Mouse (Mus musculus) kidney, adult 2 months (tissue): ENCODE measurements at regions not wholly inside any gene's neighbourhood (a gene's known extent, or its start where the extent isn't known, plus 50 kb on each side); places are given as distances from the start of the nearest gene placed in this dataset.

Source experiments
- DNase-seq: peaks from one replicate; pipeline ENCODE4 v3.0.0; 2021
- H3K27ac ChIP-seq: fragments of 200-500 bp; 2 replicates; pipeline ENCODE4 v1.5.1; 2012; ENCODE audit warnings: low read depth, low read length, control low read depth, inconsistent platforms; ENCODE audit not compliant: insufficient read depth
- H3K27me3 ChIP-seq: fragments of 200-500 bp; replicated peaks from 2 replicates; pipeline ENCODE4 v1.6.1; 2012; ENCODE audit warnings: mild to moderate bottlenecking, moderate library complexity, low read length, inconsistent platforms; ENCODE audit not compliant: control insufficient read depth, insufficient read depth
- H3K36me3 ChIP-seq: fragments of 200-500 bp; 2 replicates; pipeline ENCODE4 v1.6.1; 2012; ENCODE audit warnings: mild to moderate bottlenecking, moderate library complexity, low read length, inconsistent platforms; ENCODE audit not compliant: control insufficient read depth, insufficient read depth
- H3K4me1 ChIP-seq: fragments of 200-500 bp; 2 replicates; pipeline ENCODE4 v1.6.1; 2011; ENCODE audit warnings: low read length; ENCODE audit not compliant: control insufficient read depth, insufficient read depth
- H3K4me3 ChIP-seq: fragments of 200-500 bp; 2 replicates; pipeline ENCODE4 v1.5.1; 2011; ENCODE audit warnings: mild to moderate bottlenecking, low read depth, low read length, control low read depth; ENCODE audit not compliant: insufficient read depth
- CTCF ChIP-seq: fragments of 200-500 bp; conservative IDR thresholded peaks from 2 replicates; pipeline ENCODE4 v1.5.1; 2011; ENCODE audit warnings: low read depth, mild to moderate bottlenecking, control low read depth, low read length, moderate library complexity, mixed read lengths; ENCODE audit not compliant: insufficient read depth, insufficient read length
- POLR2A ChIP-seq: fragments of 200-500 bp; IDR thresholded peaks from one replicate; pipeline ENCODE4 v1.6.1; 2011; ENCODE audit warnings: low read depth, low read length, control low read depth
- WGBS: fragments of 180-500 bp; shearing (Covaris S2); methylation state at CpG from one replicate; pipeline ENCODE4 v1.1.7; 2018; 5-methylcytosine and 5-hydroxymethylcytosine counted together

DNA sequence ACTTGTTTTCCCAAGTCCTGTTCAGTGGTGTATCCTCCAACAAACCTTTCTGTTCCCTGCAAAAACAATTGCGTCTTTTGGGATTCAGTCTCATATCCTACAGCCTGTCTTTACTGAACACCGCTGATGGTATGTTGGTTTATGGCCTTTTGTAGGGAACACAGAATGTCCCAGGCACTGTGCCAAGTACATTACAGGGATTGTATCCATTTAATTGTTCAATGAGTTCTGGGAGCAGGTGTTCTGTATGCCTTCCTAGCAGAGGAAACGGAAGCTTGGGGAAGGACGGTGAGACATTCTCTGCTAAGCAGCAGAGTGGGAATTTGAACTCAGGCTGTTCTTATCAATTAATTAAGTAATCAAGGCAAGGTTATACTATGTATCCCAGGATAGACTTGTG, 164.5 kb upstream of the Nlrp1b start:
- Histone ChIP-seq H3K4me3 (no peak overlapping the region), H3K27me3 (no peaks in the 10 kb centered on the region; the same call in 1 of the 2 replicates), H3K27ac (no peak overlapping the region), H3K4me1 (no peaks in the 10 kb centered on the region), H3K36me3 (no peaks in the 10 kb centered on the region)
- TF ChIP-seq CTCF (no peak), POLR2A (no peak)
- 50% methylated on average over 4 of the region's 4 CpGs for WGBS
- DNase-seq = no peak

- Histone ChIP-seq H3K27me3 (no peaks in the 10 kb centered on the region; the same call in 1 of the 2 replicates), H3K36me3 (no peaks in the 10 kb centered on the region), H3K27ac (no peak overlapping the region), H3K4me3 (no peak overlapping the region), H3K4me1 (no peaks in the 10 kb centered on the region)
- TF ChIP-seq POLR2A (no peak), CTCF (no peak)
- no peak for DNase-seq
- 71% methylated on average over 1 of the region's 1 CpGs for WGBS
Observed at GRCm38 (mm10) chr11:71395631-71396030, 165.1 kb upstream of the Nlrp1b start.

- no peaks in the 10 kb centered on the region for H3K36me3 ChIP-seq
- H3K4me1 ChIP-seq = no peaks in the 10 kb centered on the region
- no peak for DNase-seq
- no peaks in the 10 kb centered on the region; the same call in 1 of the 2 replicates for H3K27me3 ChIP-seq
- H3K27ac ChIP-seq = no peak overlapping the region
- 92% methylated on average over 2 of the region's 2 CpGs for WGBS
- TF ChIP-seq POLR2A (no peak), CTCF (no peak)
- H3K4me3 ChIP-seq = no peak overlapping the region
Observed at GRCm38 (mm10) chr11:71400351-71400750, 169.8 kb upstream of the Nlrp1b start.

DNA sequence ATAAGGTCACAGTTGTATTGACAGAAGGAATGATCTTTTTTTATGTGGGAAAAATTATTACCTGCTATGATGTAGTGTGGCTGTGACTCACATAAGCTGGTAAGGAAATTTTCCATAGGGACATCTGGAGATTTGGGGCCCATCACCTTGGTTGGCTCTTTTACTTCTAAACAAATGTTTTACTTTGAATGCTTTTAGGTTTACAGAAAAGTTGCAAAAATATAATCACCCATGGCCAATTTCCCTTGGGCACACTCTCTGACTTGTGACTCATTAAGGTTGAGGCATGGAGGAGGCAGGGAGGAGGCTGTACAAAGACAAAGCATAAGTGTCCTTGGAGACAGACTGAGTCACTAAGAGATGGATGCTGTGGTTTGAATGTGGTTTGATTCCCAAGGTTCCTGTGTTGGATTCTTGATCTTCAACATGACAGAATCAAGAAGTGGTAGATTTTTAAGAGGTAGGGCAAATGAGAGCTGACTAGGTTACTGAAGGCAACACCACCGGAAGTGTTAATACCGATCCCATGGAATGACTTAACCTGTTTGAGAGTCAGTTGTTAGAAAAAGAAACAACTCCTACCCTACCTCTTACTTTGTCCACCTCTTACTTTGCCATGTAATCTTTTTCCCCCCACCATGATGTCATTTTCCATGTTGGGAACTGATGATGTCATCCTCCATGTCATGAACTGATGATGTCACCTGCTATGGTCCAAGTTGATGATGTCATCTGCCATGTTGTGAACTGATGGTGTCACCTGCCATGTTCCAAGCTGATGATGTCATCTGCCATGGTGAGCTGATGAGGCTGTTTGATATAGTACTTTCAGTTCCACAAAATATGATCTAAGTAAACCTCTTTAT, 171.1 kb upstream of the Nlrp1b start:
- Histone ChIP-seq H3K36me3 (no peaks in the 10 kb centered on the region), H3K27ac (no peak overlapping the region), H3K4me3 (no peak overlapping the region), H3K27me3 (no peaks in the 10 kb centered on the region; the same call in 1 of the 2 replicates), H3K4me1 (no peaks in the 10 kb centered on the region)
- no peak for TF ChIP-seq CTCF
- TF ChIP-seq POLR2A = no peak
- no peak for DNase-seq
- 96% methylated on average over 2 of the region's 2 CpGs for WGBS

- 96% methylated on average over 3 of the region's 3 CpGs for WGBS
- no peak for DNase-seq
- no peak for TF ChIP-seq POLR2A
- no peak for TF ChIP-seq CTCF
- Histone ChIP-seq H3K27ac (no peak overlapping the region), H3K27me3 (no peaks in the 10 kb centered on the region; the same call in 1 of the 2 replicates), H3K4me1 (no peaks in the 10 kb centered on the region), H3K36me3 (no peaks in the 10 kb centered on the region), H3K4me3 (no peak overlapping the region)
Observed at GRCm38 (mm10) chr11:71404361-71404760, 173.8 kb upstream of the Nlrp1b start.

DNA sequence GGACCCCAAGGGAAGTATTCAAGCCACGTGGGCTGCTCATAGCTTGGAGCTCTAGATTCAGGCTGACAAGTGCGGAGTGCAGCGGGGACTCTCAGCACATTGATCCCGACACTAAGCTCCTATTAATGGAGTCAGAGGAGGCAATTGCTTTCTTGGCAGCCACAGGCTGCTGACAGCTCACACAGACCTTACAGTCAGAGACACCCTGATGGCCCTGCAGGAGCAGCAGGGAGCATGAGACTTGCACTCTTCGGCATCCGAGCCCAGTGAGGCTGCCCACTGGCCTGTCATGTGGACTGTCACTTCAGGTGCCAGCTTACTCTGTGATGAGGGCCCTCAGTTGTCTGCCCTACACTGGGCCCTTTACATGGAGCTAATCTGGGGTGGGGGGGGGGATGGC, 176.5 kb upstream of the Nlrp1b start:
- H3K27ac ChIP-seq = no peak overlapping the region
- no peaks in the 10 kb centered on the region for H3K36me3 ChIP-seq
- TF ChIP-seq CTCF = no peak
- TF ChIP-seq POLR2A = no peak
- WGBS = 81% methylated on average over 6 of the region's 6 CpGs
- H3K4me3 ChIP-seq = no peak overlapping the region
- H3K4me1 ChIP-seq = no peaks in the 10 kb centered on the region
- no peaks in the 10 kb centered on the region for H3K27me3 ChIP-seq
- DNase-seq = no peak

DNA sequence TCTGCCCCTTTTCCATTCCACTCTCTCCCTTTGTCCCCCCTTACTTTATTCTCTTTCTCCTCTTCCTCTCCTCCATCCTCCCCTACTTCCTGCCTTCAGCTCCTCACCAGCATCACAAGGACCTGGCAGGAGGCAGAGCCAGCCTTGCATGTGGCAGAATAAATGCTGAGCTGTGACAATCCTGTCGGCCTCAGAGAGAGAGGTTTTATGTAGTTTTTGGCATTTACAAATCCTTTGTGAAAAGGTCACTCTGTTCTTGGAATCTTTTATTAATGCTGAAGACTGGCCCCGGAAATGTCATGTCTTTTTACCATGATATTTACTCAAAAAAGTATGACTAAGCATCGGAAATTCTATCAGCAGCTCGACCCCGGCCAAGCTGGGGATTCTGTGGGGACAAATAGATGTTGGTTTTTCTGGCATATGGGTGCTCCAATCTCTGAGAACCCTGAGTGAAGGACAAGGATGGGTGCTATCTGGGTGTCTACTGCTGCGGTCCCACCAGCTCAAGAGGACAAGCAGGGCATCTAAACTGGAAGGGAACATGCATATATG, 178.8 kb upstream of the Nlrp1b start:
- 81% methylated on average over 6 of the region's 6 CpGs for WGBS
- no peaks in the 10 kb centered on the region for H3K4me1 ChIP-seq
- no peak for DNase-seq
- H3K36me3 ChIP-seq = no peaks in the 10 kb centered on the region
- no peak overlapping the region for H3K27ac ChIP-seq
- H3K4me3 ChIP-seq = no peak overlapping the region
- H3K27me3 ChIP-seq = no peaks in the 10 kb centered on the region
- no peak for TF ChIP-seq CTCF
- TF ChIP-seq POLR2A = no peak
